Mouse (Mus musculus) forebrain, embryonic 10.5 days (tissue): ENCODE data around the gene Degs2. TPM values are rescaled to one million over a fixed set of nuclear protein-coding genes. Genes with fewer than 3 reads are reported as not detected.

Source experiments
- DNase-seq: peaks from one replicate; pipeline ENCODE4 v3.0.0-alpha.2; 2017; ENCODE audit warnings: low spot score; ENCODE audit errors: extremely low spot score
- H3K27ac ChIP-seq: fragments of 300-500 bp; sonication (generic); 2 replicates; pipeline ENCODE4 v1.5.1; 2016; ENCODE audit warnings: mild to moderate bottlenecking
- H3K27me3 ChIP-seq: fragments of 300-500 bp; sonication (generic); 2 replicates; pipeline ENCODE4 v1.6.1; 2016; ENCODE audit warnings: mild to moderate bottlenecking; ENCODE audit not compliant: poor library complexity, severe bottlenecking
- H3K36me3 ChIP-seq: fragments of 300-500 bp; sonication (generic); replicated peaks from 2 replicates; pipeline ENCODE4 v1.6.1; 2016; ENCODE audit warnings: mild to moderate bottlenecking, moderate library complexity
- H3K4me1 ChIP-seq: fragments of 300-500 bp; sonication (generic); 2 replicates; pipeline ENCODE4 v1.6.1; 2016
- H3K4me3 ChIP-seq: fragments of 300-500 bp; sonication (generic); 2 replicates; pipeline ENCODE4 v1.5.1; 2016; ENCODE audit warnings: mild to moderate bottlenecking, moderate library complexity
- H3K9me3 ChIP-seq: fragments of 300-500 bp; sonication (generic); 2 replicates; pipeline ENCODE4 v1.6.1; 2016; ENCODE audit warnings: mild to moderate bottlenecking, moderate library complexity
- WGBS: fragments of 180-500 bp; shearing (Covaris S2); methylation state at CpG from one replicate; pipeline ENCODE4 v1.1.7; 2016; 5-methylcytosine and 5-hydroxymethylcytosine counted together
- polyA plus RNA-seq: library from polyadenylated mRNA; unstranded; fragments of >200 nt; fragmentation: Nextera tagmentation; extraction: Ambion mirVana; gene quantifications from 2 replicates; pipeline ENCODE4 v1.2.1, GENCODE M21; 2016

Degs2 gene
- polyA plus RNA-seq, 1 experiment from 2014 or later = 1.7 TPM

DNA sequence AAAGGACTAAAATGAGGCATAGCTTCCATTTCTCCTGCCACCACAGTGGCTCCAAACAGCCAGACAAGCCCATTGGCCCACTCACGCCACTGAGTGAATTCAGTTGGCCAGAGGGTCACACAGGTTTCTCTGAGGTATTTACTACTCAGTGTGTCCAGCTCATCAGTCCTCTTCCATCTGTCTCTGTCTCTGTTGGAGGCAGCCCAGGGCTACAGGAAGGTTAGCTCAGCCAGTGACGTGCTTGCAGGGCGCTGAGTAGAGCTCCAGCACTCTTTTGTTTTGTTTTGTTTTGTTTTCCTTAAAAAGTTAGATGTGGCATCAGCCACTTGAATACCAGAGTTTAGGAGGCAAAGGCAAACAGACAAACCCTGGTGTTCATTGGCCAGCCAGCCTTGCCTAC lies 28.6 kb downstream of the Degs2 start:
- no peaks in the 10 kb centered on the region for H3K9me3 ChIP-seq
- WGBS = 89% methylated on average over 3 of the region's 3 CpGs
- no peak for DNase-seq
- H3K4me1 ChIP-seq = no peaks in the 10 kb centered on the region
- H3K36me3 ChIP-seq = peaks cover 88% of the 10 kb centered on the region
- no peak overlapping the region for H3K4me3 ChIP-seq
- H3K27ac ChIP-seq = no peak overlapping the region
- no peaks in the 10 kb centered on the region for H3K27me3 ChIP-seq

DNA sequence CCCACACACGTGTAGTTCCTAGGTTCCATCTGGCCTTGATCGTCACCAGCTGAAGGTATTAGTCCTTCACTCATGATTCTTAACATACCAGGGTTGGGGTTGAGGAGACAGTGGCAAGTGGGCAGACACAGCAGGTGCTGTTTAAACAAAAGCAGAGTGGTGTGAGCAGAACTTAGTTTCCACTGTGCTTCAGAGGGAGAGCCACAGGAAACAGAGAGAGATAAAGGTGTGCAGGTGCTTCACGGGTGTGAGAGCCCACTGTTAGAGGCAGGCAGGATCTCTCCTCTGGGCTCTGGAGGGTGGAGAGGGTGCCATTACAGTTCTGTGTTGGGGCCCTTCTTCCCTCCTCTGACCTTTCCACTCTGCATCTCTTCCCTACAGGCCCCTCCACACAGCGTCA lies 29.2 kb downstream of the Degs2 start:
- no peak for DNase-seq
- H3K27me3 ChIP-seq = no peaks in the 10 kb centered on the region
- no peaks in the 10 kb centered on the region for H3K9me3 ChIP-seq
- peaks cover 82% of the 10 kb centered on the region for H3K36me3 ChIP-seq
- no peak overlapping the region for H3K4me3 ChIP-seq
- peaks cover 5% of the 10 kb centered on the region; the same call in 1 of the 2 replicates for H3K4me1 ChIP-seq
- 89% methylated on average over 4 of the region's 4 CpGs for WGBS
- no peak overlapping the region for H3K27ac ChIP-seq

DNA sequence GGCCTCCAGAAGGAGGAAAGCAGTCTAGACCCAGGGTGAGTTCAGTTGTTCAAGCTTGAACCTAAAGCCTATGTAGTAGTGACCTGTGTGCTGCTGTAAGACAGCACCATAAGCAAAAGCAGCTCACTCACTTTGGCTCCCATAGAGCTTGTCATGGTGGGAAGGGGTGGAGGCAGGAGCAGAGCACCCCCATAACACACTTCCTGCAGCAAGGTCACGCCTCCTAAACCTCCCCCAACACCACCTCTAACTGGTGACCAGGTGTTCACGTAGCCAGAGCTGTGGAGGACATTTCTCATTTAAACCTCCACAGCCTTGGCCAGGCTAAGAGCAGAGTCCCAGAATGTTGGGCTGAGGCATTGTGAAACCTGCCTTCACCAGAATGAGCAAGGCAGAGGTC lies 30.6 kb downstream of the Degs2 start:
- no peak for DNase-seq
- Histone ChIP-seq H3K4me1 (peaks cover 6% of the 10 kb centered on the region; the same call in 1 of the 2 replicates), H3K36me3 (peaks cover 77% of the 10 kb centered on the region), H3K4me3 (no peak overlapping the region), H3K27me3 (no peaks in the 10 kb centered on the region), H3K9me3 (no peaks in the 10 kb centered on the region), H3K27ac (no peak overlapping the region)
- 94% methylated on average over 2 of the region's 2 CpGs for WGBS

DNA sequence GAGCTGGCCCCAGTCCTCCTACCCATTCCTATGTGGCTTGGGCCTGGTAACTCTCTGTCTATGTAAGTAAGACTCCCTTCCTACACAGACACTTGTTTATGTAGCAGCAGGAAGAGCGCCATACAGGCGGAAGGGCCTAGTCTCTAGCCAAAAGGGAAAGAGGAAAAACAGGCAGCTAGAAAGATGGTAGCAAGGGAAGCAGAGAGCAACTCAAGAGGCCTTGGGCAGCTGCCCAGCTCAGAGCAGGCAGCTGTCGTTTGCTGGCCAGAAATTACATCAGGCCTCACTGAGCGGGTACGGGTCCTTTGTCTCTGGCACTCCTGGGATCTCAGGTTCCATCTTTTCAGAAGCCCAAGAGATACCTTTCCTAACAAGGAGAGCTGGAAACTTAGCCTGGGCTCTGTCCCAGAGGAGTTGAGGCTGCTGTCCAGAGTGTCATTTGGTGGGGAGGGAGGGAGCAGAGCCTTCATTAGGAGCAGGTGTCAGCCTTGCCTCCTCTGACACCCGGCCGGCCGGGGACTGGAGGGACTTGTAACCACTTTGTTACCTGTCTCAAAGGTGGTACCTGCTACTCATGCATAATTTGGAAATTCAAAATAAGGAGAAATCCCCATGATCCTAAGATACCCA lies 33.4 kb downstream of the Degs2 start:
- Histone ChIP-seq H3K9me3 (no peaks in the 10 kb centered on the region), H3K4me3 (no peak overlapping the region), H3K4me1 (peaks cover 11% of the 10 kb centered on the region; the same call in 1 of the 2 replicates), H3K36me3 (peaks cover 71% of the 10 kb centered on the region), H3K27ac (peak overlapping the region; percentile 30; the same call in 1 of the 2 replicates), H3K27me3 (no peaks in the 10 kb centered on the region)
- DNase-seq = no peak
- WGBS = 86% methylated on average over 8 of the region's 8 CpGs

DNA sequence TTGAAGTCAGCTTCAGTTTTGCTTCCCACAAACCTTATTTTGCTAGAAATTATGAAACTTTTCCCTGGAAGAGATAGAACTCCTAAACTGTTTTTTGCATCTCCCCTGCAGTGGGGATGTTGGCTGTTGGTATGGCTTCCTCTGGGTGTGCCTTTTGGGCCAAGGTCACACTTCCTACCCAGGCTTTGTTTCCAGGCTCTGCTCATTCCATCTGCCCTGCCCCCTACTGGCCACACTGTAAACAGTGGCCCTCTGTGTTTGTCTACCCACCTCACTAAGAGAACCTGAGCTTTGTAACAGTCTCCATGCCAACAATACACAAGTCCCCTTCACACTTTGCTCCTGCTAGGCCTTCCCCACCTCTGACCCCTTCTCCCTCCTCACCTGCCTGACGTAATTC lies 44.8 kb downstream of the Degs2 start:
- Histone ChIP-seq H3K27ac (no peak overlapping the region), H3K4me3 (no peak overlapping the region), H3K36me3 (peaks cover 90% of the 10 kb centered on the region), H3K9me3 (no peaks in the 10 kb centered on the region), H3K4me1 (no peaks in the 10 kb centered on the region), H3K27me3 (no peaks in the 10 kb centered on the region)
- DNase-seq = peak; percentile 21
- WGBS = 84% methylated on average over 1 of the region's 1 CpGs

DNA sequence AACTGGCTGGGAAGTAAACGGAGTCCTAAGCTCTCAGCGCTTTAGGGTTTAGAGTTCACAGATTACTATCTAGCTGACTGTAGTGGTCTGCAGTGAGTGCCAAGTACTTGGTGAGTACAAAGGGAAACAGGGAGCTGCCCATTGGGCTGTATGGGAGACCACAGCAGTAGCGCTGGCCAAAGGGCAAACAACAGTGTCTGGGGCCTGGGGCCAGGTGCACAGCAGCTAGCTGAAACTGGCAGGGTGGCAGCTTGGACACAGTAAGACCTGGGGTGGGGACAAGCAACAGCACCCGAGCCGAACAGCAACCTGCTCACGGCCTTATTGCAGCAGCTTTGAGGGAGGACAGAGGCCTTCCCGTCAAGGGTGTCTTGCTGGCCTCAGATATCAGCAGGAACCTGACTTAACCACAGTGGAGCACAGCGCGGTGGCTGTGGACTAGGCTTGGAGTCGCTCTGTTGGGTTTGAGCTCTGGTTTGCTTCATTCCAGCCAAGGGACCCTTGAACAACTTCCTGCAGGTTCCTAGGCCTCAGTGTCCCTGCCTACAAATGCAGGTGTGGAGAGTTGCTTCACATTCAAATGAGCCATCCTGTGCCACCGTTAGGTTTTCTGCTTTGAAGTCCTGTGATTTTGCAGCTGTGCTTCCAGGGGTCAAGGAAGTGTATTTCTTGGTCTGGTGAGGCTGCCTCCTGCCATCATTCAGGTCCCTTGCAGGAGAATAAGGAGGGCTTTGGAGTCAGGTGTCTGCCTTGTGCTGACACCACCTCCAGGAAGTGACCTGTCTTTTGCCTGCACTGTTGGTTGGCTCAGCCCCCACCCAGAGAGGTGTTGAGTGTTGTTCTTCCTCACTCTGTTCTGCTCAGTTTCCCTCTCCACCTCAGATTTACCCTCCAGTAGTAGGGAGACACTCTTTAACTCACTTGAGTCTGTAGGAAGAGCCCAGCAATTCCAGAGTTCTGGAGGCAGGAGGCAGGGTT lies 48.5 kb downstream of the Degs2 start:
- Histone ChIP-seq H3K4me3 (no peak overlapping the region), H3K4me1 (no peaks in the 10 kb centered on the region), H3K27ac (no peak overlapping the region), H3K36me3 (peaks cover 93% of the 10 kb centered on the region), H3K9me3 (no peaks in the 10 kb centered on the region), H3K27me3 (no peaks in the 10 kb centered on the region)
- WGBS = 90% methylated on average over 11 of the region's 11 CpGs
- DNase-seq = no peak

DNA sequence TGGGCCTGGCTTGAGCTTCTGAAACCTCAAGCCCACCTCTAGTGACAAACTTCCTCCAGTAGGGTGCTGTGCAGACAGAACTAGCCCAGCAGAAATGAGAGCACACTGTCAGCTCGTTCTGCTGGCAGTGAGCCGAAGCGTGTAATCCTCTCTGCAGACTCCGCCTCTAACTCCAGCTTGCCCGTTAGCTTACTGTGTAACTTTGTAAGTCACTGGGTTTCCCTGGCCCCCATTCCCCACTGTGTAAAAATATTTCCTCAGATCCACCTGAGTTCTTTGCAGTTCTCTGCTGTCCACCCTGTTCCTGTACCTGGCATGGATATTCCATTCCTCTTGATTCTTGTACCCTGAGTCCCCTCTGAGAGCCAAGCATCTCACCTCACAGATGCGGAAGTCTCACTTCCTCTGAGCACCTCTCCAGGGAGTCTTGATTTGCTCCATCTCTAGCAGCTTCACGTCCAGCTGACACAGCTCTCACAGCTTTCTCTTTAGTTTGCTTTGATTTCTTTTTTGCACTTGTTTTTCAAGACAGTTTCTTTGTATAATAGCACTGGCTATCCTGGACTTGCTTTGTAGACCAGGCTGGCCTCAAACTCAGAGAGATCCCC lies 51.0 kb downstream of the Degs2 start:
- H3K27me3 ChIP-seq = no peaks in the 10 kb centered on the region
- H3K4me1 ChIP-seq = no peaks in the 10 kb centered on the region
- H3K9me3 ChIP-seq = no peaks in the 10 kb centered on the region
- H3K27ac ChIP-seq = no peak overlapping the region
- H3K36me3 ChIP-seq = peaks cover 84% of the 10 kb centered on the region
- no peak overlapping the region for H3K4me3 ChIP-seq
- WGBS = 76% methylated on average over 7 of the region's 7 CpGs
- DNase-seq = no peak

DNA sequence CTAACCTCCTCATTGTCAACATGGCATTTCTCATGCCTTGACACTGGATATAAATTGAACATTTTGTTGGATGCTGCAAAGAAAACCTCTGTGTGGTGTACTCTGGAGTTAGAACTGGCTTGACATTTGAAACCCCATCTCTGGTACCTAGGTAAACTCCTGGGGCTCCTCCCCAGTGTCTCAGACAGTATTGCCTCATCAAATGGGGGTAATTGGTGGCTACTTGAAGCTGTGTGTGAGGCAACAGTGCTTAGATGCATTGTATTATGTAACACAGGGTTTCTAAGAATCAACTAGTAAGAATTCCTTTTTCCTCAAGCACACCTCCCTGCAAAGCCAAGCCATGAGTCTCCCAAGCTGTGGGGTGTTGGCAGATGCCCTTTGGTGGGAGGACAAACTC lies 54.3 kb downstream of the Degs2 start:
- no peaks in the 10 kb centered on the region for H3K4me1 ChIP-seq
- H3K9me3 ChIP-seq = no peaks in the 10 kb centered on the region
- DNase-seq = no peak
- no peak overlapping the region for H3K4me3 ChIP-seq
- H3K27ac ChIP-seq = no peak overlapping the region
- H3K36me3 ChIP-seq = peaks cover 52% of the 10 kb centered on the region
- H3K27me3 ChIP-seq = no peaks in the 10 kb centered on the region

DNA sequence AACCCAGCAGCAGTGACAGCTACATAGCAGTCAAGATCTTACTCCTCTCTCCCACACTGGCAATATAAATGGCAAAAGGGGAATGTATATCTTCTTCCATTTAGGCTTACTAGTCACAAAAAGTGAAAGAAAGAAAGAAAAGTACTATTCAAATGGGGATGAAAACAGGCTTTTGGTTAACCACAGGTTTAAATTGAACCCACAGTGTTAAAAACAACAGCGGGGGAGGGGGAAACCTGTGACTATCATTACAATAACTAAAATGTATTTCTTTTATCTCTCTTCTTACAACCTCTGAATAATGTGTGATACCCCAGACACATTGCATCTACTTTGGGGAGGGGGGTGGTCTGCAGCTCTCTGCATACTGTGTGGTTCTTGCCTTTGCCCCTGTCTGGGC lies 55.9 kb downstream of the Degs2 start:
- Histone ChIP-seq H3K27ac (no peak overlapping the region), H3K27me3 (no peaks in the 10 kb centered on the region), H3K4me1 (no peaks in the 10 kb centered on the region), H3K4me3 (no peak overlapping the region), H3K9me3 (no peaks in the 10 kb centered on the region), H3K36me3 (peaks cover 39% of the 10 kb centered on the region)
- no peak for DNase-seq
- 90% methylated on average over 1 of the region's 1 CpGs for WGBS

DNA sequence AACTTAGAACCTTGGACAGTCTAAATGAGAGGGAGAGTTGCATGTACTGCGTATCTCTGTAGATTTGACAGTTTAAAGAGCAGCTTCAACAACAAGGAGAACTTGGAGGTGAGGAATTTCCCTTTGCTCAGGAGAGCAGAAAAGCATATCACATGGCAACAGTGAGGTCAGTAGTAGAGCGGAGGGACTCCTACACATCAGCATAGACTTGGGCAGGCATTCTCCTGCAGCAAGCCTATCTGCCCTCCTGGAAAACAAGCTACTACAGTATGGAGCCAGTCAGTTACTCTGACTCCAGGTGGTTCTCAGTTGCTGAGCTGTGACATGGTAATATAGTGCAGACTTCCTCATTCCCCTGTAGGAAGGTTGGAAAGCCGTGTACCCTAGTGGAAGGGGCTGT lies 60.1 kb downstream of the Degs2 start:
- no peaks in the 10 kb centered on the region for H3K4me1 ChIP-seq
- no peaks in the 10 kb centered on the region for H3K9me3 ChIP-seq
- no peak overlapping the region for H3K4me3 ChIP-seq
- H3K36me3 ChIP-seq = peaks cover 17% of the 10 kb centered on the region
- 94% methylated on average over 3 of the region's 3 CpGs for WGBS
- no peak overlapping the region for H3K27ac ChIP-seq
- DNase-seq = no peak
- H3K27me3 ChIP-seq = no peaks in the 10 kb centered on the region

DNA sequence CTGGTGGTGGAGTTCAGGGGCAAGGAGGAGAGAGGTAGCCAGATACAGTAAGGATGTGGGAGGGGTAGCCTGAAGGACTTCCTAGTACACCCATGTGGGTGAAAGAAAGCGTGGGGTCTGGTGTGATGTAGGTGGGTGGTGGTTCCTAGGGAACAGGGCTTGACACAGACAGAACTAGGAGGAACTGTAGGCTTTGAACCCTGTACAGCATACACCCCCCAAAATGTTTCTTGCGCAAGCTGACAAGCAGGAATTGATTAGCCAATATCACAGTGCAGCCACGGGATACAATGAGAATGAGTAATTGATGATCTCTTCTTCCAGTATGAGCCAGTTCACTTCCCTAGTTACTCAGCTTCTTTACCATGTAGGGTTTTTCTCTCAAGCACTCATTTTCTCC lies 63.0 kb downstream of the Degs2 start:
- Histone ChIP-seq H3K4me1 (no peaks in the 10 kb centered on the region), H3K4me3 (no peak overlapping the region), H3K36me3 (peaks cover 34% of the 10 kb centered on the region), H3K27ac (no peak overlapping the region), H3K9me3 (no peaks in the 10 kb centered on the region), H3K27me3 (no peaks in the 10 kb centered on the region)
- 96% methylated on average over 3 of the region's 3 CpGs for WGBS
- no peak for DNase-seq

DNA sequence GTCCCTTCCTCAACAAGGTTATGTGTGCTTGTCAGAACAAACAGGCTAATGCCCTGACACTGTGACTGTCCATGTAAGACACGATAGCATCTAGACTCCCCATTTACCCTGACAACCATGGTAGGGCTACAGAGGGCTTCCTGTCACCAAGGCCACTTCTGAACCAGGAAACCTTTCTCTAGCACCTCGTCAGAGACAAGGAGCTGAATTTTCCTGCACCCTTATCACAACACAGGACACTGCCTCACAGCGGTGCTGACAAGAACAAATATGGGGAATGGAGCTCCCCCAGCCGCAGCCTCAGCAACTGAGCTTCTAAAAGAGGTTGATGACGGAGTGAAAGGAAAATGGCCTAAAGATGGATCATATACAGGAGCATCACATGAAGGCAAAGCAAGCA lies 64.7 kb downstream of the Degs2 start:
- H3K4me1 ChIP-seq = no peaks in the 10 kb centered on the region
- WGBS = 89% methylated on average over 5 of the region's 5 CpGs
- no peak for DNase-seq
- no peak overlapping the region for H3K4me3 ChIP-seq
- no peaks in the 10 kb centered on the region for H3K27me3 ChIP-seq
- no peak overlapping the region for H3K27ac ChIP-seq
- no peaks in the 10 kb centered on the region for H3K9me3 ChIP-seq
- peaks cover 42% of the 10 kb centered on the region for H3K36me3 ChIP-seq

DNA sequence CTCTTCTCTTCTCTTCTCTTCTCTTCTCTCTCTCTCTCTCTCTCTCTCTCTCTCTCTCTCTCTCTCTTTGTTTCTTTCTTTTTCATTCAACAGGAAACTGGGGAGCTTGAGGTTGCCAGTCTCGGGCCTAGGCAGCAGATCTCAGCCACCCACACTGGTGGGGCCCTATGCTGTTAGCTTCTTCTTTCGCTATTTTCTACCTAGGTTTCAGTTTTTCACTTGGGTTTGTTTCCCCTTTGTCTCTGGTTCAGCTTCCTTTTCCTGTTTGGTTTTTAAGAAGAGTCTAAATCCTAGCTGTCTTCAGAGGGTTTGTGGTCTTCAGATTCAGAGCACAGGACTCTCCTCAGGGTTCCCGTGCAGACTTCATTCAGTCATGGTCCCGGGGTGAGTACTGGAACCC lies 66.6 kb downstream of the Degs2 start:
- Histone ChIP-seq H3K27ac (no peak overlapping the region), H3K36me3 (peaks cover 49% of the 10 kb centered on the region)

More for the DNA sequence above, 66.6 kb downstream of the Degs2 start:
- Histone ChIP-seq H3K4me3 (no peak overlapping the region), H3K4me1 (no peaks in the 10 kb centered on the region), H3K27me3 (no peaks in the 10 kb centered on the region), H3K9me3 (no peaks in the 10 kb centered on the region)
- WGBS = 93% methylated on average over 4 of the region's 4 CpGs
- no peak for DNase-seq
